Mouse (Mus musculus) G1E (cell line): Measurements from ENCODE around the gene Ccdc50.

ENCODE experiments used
- CTCF ChIP-seq: IDR thresholded peaks from 2 replicates; pipeline ENCODE4 v1.5.1; 2012; ENCODE audit warnings: low read depth, low read length, inconsistent platforms, mixed read lengths
- TAL1 ChIP-seq: conservative IDR thresholded peaks from 2 replicates; pipeline ENCODE4 v1.6.1; 2012; ENCODE audit warnings: low read depth, low read length, inconsistent platforms, mixed read lengths

DNA sequence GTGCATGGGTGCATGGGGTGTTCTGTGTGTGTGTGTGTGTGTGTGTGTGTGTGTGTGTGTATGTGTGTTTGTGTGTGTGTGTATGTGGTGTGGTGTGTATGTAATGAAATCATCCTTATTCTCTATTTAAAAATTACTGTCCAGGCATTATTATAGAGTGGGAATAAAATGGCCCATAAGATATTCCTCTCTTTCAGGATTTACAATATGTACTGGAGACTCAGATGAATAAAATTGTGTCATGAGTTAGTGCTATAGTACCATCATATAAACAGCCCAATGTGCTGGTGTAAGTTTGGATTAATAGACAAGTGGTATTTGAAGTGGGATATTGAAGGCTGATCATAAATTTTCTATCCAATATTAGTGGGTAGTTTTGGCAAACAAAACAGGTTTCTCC, 15.4 kb downstream of the Ccdc50 start:
- TF ChIP-seq CTCF (no peak), TAL1 (no peak)
